Mouse (Mus musculus) ES-Bruce4 (cell line): ENCODE data around the gene BC049715.

Experiments used
- CTCF ChIP-seq: IDR thresholded peaks from one replicate; pipeline ENCODE4 v1.8.1; 2011; ENCODE audit warnings: low read depth, low read length
- POLR2A ChIP-seq: IDR thresholded peaks from one replicate; pipeline ENCODE4 v1.8.1; 2011; ENCODE audit warnings: low read length; ENCODE audit not compliant: insufficient read depth

- TF ChIP-seq CTCF (no peak), POLR2A (no peak)
These were observed 26.9 kb downstream of the BC049715 start for GRCm38 (mm10) chr6:136854361-136854781.
